Mouse (Mus musculus) liver, postnatal 0 days (tissue): ENCODE results near the gene Cdc37l1. TPM values are rescaled to one million over a fixed set of nuclear protein-coding genes. Genes with fewer than 3 reads are reported as not detected.
A peak's percentile ranks its signal among the peaks of the same experiment; 100 is the strongest.

Experiments used
- ATAC-seq: fragments of 200-750 bp; cut with Nextera tagmentation; 2 replicates; pipeline ENCODE4 v1.8.0; 2017; ENCODE audit warnings: mild to moderate bottlenecking, moderate library complexity
- DNase-seq: peaks from one replicate; pipeline ENCODE4 v3.0.0-alpha.2; 2016
- H3K27ac ChIP-seq: fragments of 300-500 bp; sonication (generic); 2 replicates; pipeline ENCODE4 v1.5.1; 2014; ENCODE audit warnings: antibody characterized with exemption, moderate library complexity, mild to moderate bottlenecking, low read depth
- H3K27me3 ChIP-seq: fragments of 300-500 bp; sonication (generic); 2 replicates; pipeline ENCODE4 v1.6.1; 2014; ENCODE audit warnings: low read length, control low read depth, mixed read lengths; ENCODE audit not compliant: insufficient read depth
- H3K36me3 ChIP-seq: fragments of 300-500 bp; sonication (generic); replicated peaks from 2 replicates; pipeline ENCODE4 v1.6.1; 2014; ENCODE audit warnings: mild to moderate bottlenecking, control low read depth, low read length, moderate library complexity, mixed read lengths; ENCODE audit not compliant: insufficient read depth
- H3K4me1 ChIP-seq: fragments of 300-500 bp; sonication (generic); 2 replicates; pipeline ENCODE4 v1.6.1; 2014; ENCODE audit warnings: antibody characterized with exemption, mild to moderate bottlenecking, control low read depth; ENCODE audit not compliant: insufficient read depth
- H3K4me2 ChIP-seq: fragments of 300-500 bp; sonication (generic); 2 replicates; pipeline ENCODE4 v1.6.1; 2014; ENCODE audit warnings: low read depth, mild to moderate bottlenecking, low read length, moderate library complexity, mixed read lengths
- H3K4me3 ChIP-seq: fragments of 300-500 bp; sonication (generic); 2 replicates; pipeline ENCODE4 v1.5.1; 2014; ENCODE audit warnings: low read depth, low read length
- H3K9ac ChIP-seq: fragments of 300-500 bp; sonication (generic); replicated peaks from 2 replicates; pipeline ENCODE4 v1.6.1; 2014; ENCODE audit warnings: mild to moderate bottlenecking, moderate library complexity
- H3K9me3 ChIP-seq: fragments of 300-500 bp; sonication (generic); 2 replicates; pipeline ENCODE4 v1.6.1; 2016; ENCODE audit warnings: mild to moderate bottlenecking, control low read depth, low read length, mixed read lengths
- CTCF ChIP-seq: sonication (generic); IDR thresholded peaks from 2 replicates; pipeline ENCODE4 v1.5.1; 2016; ENCODE audit warnings: antibody characterized with exemption, low read depth
- EP300 ChIP-seq: IDR thresholded peaks from 2 replicates; pipeline ENCODE4 v1.6.1; 2016; ENCODE audit warnings: antibody characterized with exemption, low read depth, mild to moderate bottlenecking
- WGBS: fragments of 180-500 bp; shearing (Covaris S2); extraction: QIAGEN DNeasy Blood & Tissue Kit; methylation state at CpG from one replicate; pipeline ENCODE4 v1.1.7; 2014; ENCODE audit not compliant: insufficient replicate concordance; 5-methylcytosine and 5-hydroxymethylcytosine counted together
- polyA plus RNA-seq: library from polyadenylated mRNA; unstranded; fragments of >200 nt; fragmentation: Nextera tagmentation; extraction: Ambion mirVana; gene quantifications from 2 replicates; pipeline ENCODE4 v1.2.1, GENCODE M21; 2015

The Cdc37l1 gene
- polyA plus RNA-seq, 1 experiment from 2014 or later, result 10.2 TPM

- Histone ChIP-seq H3K36me3 (no peaks in the 10 kb centered on the region), H3K9me3 (no peaks in the 10 kb centered on the region), H3K4me1 (peaks cover 15% of the 10 kb centered on the region), H3K4me3 (peak within 1 kb of the TSS; percentile 94), H3K9ac (peak within 1 kb of the TSS; percentile 96), H3K27ac (peak within 1 kb of the TSS; percentile 91), H3K27me3 (no peaks in the 10 kb centered on the region), H3K4me2 (peak within 1 kb of the TSS; percentile 85)
- TF ChIP-seq CTCF (peak; percentile 42), EP300 (no peak)
- ATAC-seq (peak; percentile 82), DNase-seq (peak; percentile 84)
- under 1% methylated on average over 57 of the region's 68 CpGs for WGBS
Measured at GRCm38 (mm10) chr19:29047334-29048170, 57.4 kb downstream of the Cdc37l1 start, which contains the start of gene Ak3. TSS of gene Ak3 (minus strand) at chr19:29047961.

GRCm38 (mm10) chr19:29049401-29050075 lies 59.4 kb downstream of the Cdc37l1 start:
- Histone ChIP-seq H3K36me3 (no peaks in the 10 kb centered on the region), H3K9me3 (no peaks in the 10 kb centered on the region), H3K27ac (peak overlapping the region; percentile 89), H3K9ac (no peak overlapping the region), H3K4me2 (peak overlapping the region; percentile 38; the same call in 1 of the 2 replicates), H3K4me3 (no peak overlapping the region), H3K4me1 (peaks cover 15% of the 10 kb centered on the region), H3K27me3 (no peaks in the 10 kb centered on the region)
- ATAC-seq (peak; percentile 57), DNase-seq (peak; percentile 53)
- no peak for TF ChIP-seq CTCF
- TF ChIP-seq EP300, result no peak
- 61% methylated on average over 12 of the region's 12 CpGs for WGBS

GRCm38 (mm10) chr19:29050186-29050980 lies 60.2 kb downstream of the Cdc37l1 start:
- Histone ChIP-seq H3K4me1 (peaks cover 15% of the 10 kb centered on the region), H3K4me3 (no peak overlapping the region), H3K27me3 (no peaks in the 10 kb centered on the region), H3K36me3 (no peaks in the 10 kb centered on the region), H3K9me3 (no peaks in the 10 kb centered on the region), H3K9ac (no peak overlapping the region), H3K4me2 (no peak overlapping the region), H3K27ac (peak overlapping the region; percentile 89)
- 72% methylated on average over 9 of the region's 9 CpGs for WGBS
- ATAC-seq (no peak), DNase-seq (no peak)
- TF ChIP-seq CTCF (no peak), EP300 (no peak)

- ATAC-seq (peak; percentile 3; the same call in 1 of the 2 replicates), DNase-seq (no peak)
- Histone ChIP-seq H3K27ac (no peak overlapping the region), H3K4me3 (no peak overlapping the region), H3K9ac (no peak overlapping the region), H3K4me1 (peaks cover 12% of the 10 kb centered on the region), H3K4me2 (no peak overlapping the region), H3K36me3 (no peaks in the 10 kb centered on the region), H3K9me3 (no peaks in the 10 kb centered on the region), H3K27me3 (no peaks in the 10 kb centered on the region)
- 70% methylated on average over 12 of the region's 12 CpGs for WGBS
- TF ChIP-seq CTCF, result no peak
- no peak for TF ChIP-seq EP300
Measured at GRCm38 (mm10) chr19:29052786-29053185, 62.6 kb downstream of the Cdc37l1 start.

GRCm38 (mm10) chr19:29054594-29054993 lies 64.4 kb downstream of the Cdc37l1 start:
- no peak overlapping the region for H3K9ac ChIP-seq
- H3K9me3 ChIP-seq, result no peaks in the 10 kb centered on the region
- H3K4me1 ChIP-seq, result no peaks in the 10 kb centered on the region; the same call in 1 of the 2 replicates
- 57% methylated on average over 6 of the region's 6 CpGs for WGBS
- no peak for ATAC-seq
- TF ChIP-seq CTCF, result no peak
- TF ChIP-seq EP300, result no peak
- H3K27me3 ChIP-seq, result no peaks in the 10 kb centered on the region
- H3K4me3 ChIP-seq, result no peak overlapping the region
- H3K4me2 ChIP-seq, result no peak overlapping the region
- no peak overlapping the region for H3K27ac ChIP-seq
- H3K36me3 ChIP-seq, result no peaks in the 10 kb centered on the region
- DNase-seq, result no peak
